Mouse (Mus musculus) left cerebral cortex, adult 2 months (tissue): ENCODE measurements at regions not wholly inside any gene's neighbourhood (a gene's known extent, or its start where the extent isn't known, plus 50 kb on each side); places are given as distances from the start of the nearest gene placed in this dataset.

Experiments
- DNase-seq, 2 experiments: peaks; one replicate each; pipeline ENCODE4 v3.0.0; 2021 to 2022; ENCODE audit warnings: low spot score in 2 of 2, mixed read lengths in 1 of 2; ENCODE audit errors: extremely low spot score in 1 of 2
- H3K27ac ChIP-seq: fragments of 200-600 bp; 2 replicates; pipeline ENCODE4 v1.8.1; 2022
- H3K4me3 ChIP-seq: fragments of 200-600 bp; 2 replicates; pipeline ENCODE4 v1.8.1; 2022
- CTCF ChIP-seq: fragments of 200-600 bp; IDR thresholded peaks from 2 replicates; pipeline ENCODE4 v1.8.1; 2022; ENCODE audit warnings: antibody characterized with exemption, mild to moderate bottlenecking, moderate library complexity
- intact Hi-C: fragments of 180-260 bp; cut with DNase I; formaldehyde crosslinking; loops from one replicate; pipeline ENCODE4 v1.15.1; 2025

DNA sequence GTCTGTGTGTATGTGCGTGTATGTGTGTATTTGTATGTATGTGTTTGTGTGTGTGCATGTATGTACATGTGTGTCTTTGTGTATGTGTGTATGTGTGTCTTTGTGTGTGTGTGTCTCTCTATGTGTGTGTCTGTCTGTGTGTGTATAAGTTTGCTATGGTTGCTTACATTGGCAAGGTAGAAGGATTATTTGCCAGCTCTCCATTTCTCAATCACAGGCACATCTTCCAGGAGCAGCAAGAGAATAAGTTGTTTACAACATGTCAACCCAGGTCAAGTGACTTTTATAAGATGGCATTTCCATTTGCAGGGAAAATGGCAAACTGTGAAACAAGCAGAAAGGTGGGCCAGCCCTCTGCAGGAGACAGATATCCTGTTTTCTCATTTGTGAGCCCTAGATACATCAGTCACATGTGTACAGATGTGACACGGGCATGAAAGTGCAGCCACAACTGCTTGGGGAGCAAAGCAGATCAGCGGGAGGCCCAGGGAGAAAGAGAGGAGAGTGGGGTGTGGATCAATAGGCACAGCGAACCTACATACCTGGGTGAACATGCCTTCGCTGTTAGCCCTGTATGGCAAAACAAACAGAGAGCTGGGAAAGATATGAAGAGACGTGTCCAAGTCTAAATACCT lies 86.1 kb downstream of the Psmg1 start:
- DNase-seq, result no peak
- Histone ChIP-seq H3K27ac (no peak overlapping the region), H3K4me3 (no peak overlapping the region)
- no peak for TF ChIP-seq CTCF
- intact Hi-C loops, result no loop called here

DNA sequence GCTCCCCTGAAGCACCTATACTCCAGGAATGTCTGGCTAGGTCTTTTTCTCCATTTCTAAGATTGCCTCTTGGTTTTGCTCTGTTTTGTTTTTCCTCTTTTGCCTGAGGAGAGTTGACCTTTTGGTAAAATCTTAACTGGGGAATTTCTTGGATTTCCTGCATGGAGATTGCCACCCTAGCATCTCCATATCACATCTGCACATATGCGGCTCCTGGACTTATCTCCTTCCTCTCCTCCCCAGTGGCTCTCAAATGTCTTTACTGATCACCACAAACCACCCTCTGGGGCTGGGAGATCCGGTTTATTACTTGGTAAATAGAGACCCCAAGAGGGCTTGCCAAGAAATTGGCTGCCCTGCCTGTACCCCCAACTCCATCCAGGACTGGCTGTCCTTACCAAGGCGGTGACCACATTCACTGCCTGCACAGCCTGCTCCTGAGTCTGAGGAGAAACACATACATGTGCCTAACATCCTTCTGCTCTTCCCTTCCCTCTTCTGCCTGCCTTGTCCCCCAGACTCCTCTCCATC lies 87.3 kb downstream of the Psmg1 start:
- no peak for DNase-seq
- TF ChIP-seq CTCF, result no peak
- intact Hi-C loops, result no loop called here
- Histone ChIP-seq H3K4me3 (no peak overlapping the region), H3K27ac (no peak overlapping the region)

DNA sequence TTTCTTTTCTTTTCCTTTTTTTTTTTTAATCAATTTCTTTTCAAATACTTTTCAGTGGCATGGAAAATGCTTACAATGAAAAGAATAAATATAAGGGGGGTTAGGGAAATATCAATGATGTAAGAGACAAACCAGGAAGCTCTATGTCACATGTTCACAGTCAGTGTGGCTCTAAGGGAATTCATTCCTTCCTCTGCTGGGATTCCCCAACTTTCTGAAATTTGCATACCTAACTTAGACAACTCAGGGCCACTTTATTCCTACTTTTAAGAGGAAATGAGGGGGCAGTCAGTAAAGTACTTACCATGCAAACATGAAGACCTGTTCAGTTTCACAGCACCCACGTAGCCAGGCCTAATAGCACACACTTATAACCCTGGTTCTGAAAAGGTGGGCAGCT lies 88.6 kb downstream of the Psmg1 start:
- no peak for DNase-seq

DNA sequence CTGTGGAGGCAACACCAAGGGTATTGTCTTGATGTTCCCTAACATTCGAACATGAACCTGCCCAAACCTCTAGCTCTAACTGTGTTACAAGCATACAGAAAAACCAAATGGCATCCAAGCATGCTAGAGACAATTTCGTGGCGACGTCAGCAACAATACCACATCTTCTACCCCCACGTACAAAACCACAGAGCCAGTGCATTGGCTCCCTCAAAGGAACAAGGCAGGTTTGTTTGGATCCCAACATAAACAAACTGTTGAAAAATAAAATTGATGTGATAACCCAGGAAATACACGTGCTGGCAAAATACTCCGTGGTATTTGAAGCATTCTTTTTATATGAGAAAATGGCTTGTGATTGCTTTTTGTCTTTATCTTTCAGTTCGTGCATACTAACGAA lies 89.4 kb downstream of the Psmg1 start:
- no peak overlapping the region for H3K4me3 ChIP-seq
- intact Hi-C loops, result no loop called here
- TF ChIP-seq CTCF, result no peak
- DNase-seq, result no peak
- no peak overlapping the region for H3K27ac ChIP-seq

More for the DNA sequence above, 88.6 kb downstream of the Psmg1 start:
- TF ChIP-seq CTCF, result no peak
- intact Hi-C loops, result no loop called here
- Histone ChIP-seq H3K4me3 (no peak overlapping the region), H3K27ac (no peak overlapping the region)

DNA sequence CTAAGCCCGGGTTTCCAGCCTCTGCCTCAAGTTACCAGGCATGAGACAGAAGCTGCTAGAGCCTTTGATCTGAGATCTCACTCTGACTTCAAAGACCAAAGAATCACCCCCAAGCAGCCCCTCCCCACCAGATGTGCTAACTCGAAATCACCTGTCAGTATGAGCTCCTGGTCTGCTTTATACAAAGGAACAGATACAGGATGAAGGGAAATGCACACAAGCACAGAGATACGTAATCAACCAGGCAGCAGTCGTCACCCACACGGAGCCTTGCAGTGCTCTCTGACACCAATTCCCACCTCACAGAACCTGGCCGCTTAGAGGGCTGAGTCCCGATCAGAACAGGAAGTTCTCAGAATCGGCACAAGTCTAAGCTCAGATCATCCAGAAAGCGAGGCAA lies 90.6 kb downstream of the Psmg1 start:
- no peak for DNase-seq
- intact Hi-C loops, result no loop called here
- no peak overlapping the region for H3K4me3 ChIP-seq
- no peak for TF ChIP-seq CTCF
- H3K27ac ChIP-seq, result no peak overlapping the region

DNA sequence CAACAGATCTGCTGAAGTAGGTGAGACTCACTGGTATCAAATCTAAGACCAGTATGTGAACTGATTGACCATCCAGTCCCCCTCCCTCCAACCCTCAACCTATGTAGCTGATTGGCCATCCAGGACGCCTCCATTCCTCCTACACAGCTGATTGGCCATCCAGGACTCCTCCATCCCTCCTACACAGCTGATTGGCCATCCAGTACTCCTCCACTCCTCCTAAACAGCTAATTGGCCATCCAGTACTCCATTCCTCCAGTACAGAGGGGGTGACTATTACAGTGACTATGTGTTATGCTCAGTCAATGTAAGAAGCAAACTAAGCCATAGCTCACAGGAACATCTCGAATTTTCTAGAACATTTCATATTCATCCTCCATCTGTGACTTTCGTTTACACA lies 91.1 kb downstream of the Psmg1 start:
- intact Hi-C loops, result no loop called here
- no peak for TF ChIP-seq CTCF
- Histone ChIP-seq H3K4me3 (no peak overlapping the region), H3K27ac (no peak overlapping the region)
- DNase-seq, result no peak

DNA sequence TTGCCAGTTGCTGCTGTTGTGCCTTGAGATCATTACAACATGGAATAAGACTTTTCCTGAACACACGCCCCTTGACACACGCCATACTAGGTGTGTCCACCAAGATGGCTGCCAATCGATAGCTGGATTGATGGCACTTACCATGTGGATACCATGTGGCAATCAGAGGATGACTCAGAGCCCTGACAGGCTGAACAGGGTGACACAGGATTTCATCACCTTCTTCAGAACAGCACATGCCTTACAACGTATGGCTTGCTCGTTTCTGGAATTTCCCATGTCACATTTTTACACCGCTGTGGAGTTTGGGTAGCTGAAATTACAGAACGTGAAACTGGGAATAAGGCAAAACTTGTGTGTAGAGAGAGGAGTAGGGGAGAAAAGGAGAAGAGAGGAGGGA lies 92.9 kb downstream of the Psmg1 start:
- intact Hi-C loops, result no loop called here
- Histone ChIP-seq H3K4me3 (no peak overlapping the region), H3K27ac (no peak overlapping the region; the same call in 1 of the 2 replicates)
- no peak for TF ChIP-seq CTCF
- no peak for DNase-seq

DNA sequence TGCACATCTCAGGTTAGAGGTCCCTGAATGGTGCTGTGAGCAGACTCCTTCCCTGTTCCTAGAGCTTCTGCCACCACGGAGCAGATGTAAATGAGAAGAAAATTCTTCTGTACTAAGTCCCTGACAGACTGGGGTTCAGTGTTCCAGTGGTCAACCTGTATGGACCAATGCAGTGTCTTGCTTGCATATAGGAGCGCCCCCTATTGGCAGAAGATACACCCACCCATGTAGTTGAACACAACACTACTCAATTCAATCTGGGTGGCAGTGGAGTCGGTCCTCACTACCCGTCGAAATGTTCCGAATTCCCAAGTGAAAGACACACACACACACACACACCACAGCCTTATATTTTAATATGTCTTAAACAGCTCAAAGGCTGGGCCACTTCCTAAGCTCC lies 94.6 kb downstream of the Psmg1 start:
- no peak for DNase-seq
- H3K27ac ChIP-seq, result no peak overlapping the region
- intact Hi-C loops, result no loop called here
- TF ChIP-seq CTCF, result peak; percentile 3; the same call in 1 of the 2 replicates
- H3K4me3 ChIP-seq, result no peak overlapping the region

DNA sequence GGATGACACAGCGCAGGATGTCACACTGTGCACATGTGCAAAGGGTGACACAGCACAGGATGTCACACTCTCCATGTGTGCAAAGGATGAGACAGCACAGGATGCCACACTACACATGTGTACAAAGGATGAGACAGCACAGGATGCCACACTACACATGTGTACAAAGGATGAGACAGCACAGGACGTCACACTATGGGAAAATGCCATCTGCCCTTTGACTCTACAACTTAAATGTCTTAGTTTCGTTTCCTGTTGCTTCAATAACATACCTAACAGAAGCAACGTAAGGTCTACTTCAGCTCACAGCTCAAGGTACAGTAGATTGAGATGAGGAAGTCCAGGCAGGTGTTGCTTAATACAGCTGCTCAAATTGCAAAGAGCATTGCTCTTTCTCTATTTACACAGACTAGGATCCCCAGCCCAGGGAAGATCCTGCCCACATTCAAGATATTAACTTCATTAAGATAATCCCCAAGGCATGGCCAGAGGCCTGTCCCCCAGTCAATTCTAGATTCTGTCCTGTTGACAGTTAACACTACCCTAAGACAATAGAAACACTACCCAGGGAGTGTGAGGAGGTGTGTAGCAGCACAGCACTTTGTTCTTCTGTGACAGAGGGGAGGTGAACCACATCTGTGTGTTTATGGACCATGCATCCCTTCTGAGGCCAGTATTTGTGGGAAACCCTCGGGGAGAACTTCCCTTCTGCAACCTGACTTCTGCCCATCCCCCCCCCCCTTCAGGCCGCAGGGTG lies 97.0 kb downstream of the Psmg1 start:
- DNase-seq, result no peak
- Histone ChIP-seq H3K4me3 (no peak overlapping the region), H3K27ac (no peak overlapping the region)
- TF ChIP-seq CTCF, result no peak
- intact Hi-C loops, result no loop called here

DNA sequence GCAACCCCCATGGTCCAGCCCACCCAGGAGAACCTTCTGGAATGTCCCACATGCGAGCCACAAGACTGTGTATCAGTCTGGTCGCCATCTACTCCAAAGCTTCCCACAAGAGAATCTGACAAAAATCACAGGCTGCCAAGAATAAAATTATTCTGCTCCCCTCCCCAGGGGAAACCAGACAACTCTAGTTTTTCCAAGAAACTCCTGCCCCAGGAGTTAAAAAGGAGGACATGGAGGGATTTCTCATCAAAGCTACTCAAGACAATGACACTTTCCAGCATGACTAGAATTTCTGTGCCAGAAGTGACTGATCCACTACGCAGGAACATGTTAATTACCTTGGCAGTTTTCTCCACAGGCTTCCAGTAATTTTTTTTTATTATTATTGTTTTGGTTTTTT lies 98.4 kb downstream of the Psmg1 start:
- no peak for DNase-seq
- no peak for TF ChIP-seq CTCF
- no peak overlapping the region for H3K4me3 ChIP-seq
- H3K27ac ChIP-seq, result no peak overlapping the region
- intact Hi-C loops, result no loop called here

DNA sequence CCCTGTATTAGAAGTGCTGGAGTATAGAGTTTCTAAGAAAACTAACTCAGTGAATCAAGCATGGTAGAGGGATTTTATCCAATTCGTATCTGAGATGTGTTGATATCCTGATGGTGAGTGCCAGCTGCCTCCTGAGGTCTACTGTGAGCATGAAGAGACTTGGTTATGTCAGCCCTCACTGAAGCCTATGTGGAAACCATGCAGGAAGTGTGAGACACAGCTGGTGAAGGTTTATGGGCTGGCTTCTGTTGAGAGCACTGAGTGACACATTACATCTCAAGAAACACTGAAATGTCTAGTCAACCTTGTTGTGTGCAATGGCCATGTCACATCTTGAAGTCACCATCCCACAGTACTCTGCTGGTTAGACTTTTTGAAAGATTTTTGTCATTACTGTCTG lies 104.6 kb downstream of the Psmg1 start:
- intact Hi-C loops, result no loop called here
- Histone ChIP-seq H3K27ac (no peak overlapping the region), H3K4me3 (no peak overlapping the region)
- TF ChIP-seq CTCF, result no peak
- no peak for DNase-seq

DNA sequence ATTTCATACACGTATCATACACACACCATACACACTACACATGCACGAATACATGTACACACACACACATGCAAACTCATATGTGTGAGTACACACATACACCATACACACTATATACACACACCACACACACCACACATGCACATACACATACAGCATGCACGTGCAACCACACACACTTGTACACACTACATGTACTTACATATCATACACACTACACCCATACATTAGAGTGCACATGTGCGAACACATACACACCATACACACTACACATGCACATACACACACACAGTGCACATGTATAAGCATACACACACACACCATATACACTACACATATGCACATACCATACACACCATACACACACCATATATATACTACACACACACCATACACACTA lies 117.5 kb downstream of the Psmg1 start:
- no peak for TF ChIP-seq CTCF
- no peak for DNase-seq
- Histone ChIP-seq H3K27ac (no peak overlapping the region), H3K4me3 (no peak overlapping the region)
- intact Hi-C loops, result no loop called here

DNA sequence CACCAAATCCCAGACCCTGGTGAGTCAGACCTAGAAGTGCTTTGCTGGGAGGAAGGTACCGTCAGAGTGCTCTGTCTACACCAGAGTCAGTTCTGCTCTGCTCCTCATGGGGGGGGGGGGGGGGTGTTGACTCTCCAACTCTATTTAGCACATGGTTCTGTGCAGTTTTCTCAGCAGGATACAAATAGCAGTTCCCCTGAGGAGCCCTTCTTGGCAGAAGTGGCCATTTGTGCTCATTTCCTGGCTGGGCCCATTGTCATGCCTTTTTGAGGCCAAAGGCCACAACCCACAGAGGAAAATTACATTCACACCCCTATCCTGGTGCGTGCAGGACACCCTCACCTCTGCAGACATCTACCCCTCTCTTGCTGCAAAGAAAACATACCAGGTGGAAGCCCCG lies 118.3 kb downstream of the Psmg1 start:
- TF ChIP-seq CTCF, result no peak
- Histone ChIP-seq H3K4me3 (no peak overlapping the region), H3K27ac (no peak overlapping the region)
- intact Hi-C loops, result no loop called here
- no peak for DNase-seq
